Mouse (Mus musculus): ENCODE data around the gene Slc1a2. TPM values are rescaled to one million over a fixed set of nuclear protein-coding genes. Genes with fewer than 3 reads are reported as not detected.

Gene Slc1a2
- total and polyA plus RNA-seq, 3 experiments = 1.3 to 1.6 (median 1.3) TPM

GRCm38 (mm10) chr2:102736490-102736889 is 78.0 kb downstream of the Slc1a2 start:
- peaks cover 47 to 87% of the 10 kb centered on the region in 2 experiments for H3K4me1 ChIP-seq (ENCODE audit: control insufficient read depth in 1 of 2, insufficient read depth in 2 of 2)
- TF ChIP-seq USF1 (IDR thresholded peaks at IDR 0.05; ENCODE audit: low read depth, low read length) = no peak
- TF ChIP-seq CTCF (conservative IDR thresholded peaks at IDR 0.05 in 1 of 2, IDR thresholded peaks at IDR 0.05 in 1 of 2; ENCODE audit: low read depth in 2 of 2, low read length in 2 of 2) = no peak
- 0 out of 2 replicates have a peak, but pooled peaks have one; percentile 39 for TF ChIP-seq MAZ (IDR thresholded peaks at IDR 0.05; ENCODE audit: low read depth, low read length)
- TF ChIP-seq MEF2A (IDR thresholded peaks at IDR 0.05; ENCODE audit: borderline replicate concordance, low read depth, low read length) = 0 out of 2 replicates have a peak, but pooled peaks have one; percentile 49
- peak; percentile 81 for TF ChIP-seq CHD2 (IDR thresholded peaks at IDR 0.05; ENCODE audit: low read length)
- TF ChIP-seq RAD21 (IDR thresholded peaks at IDR 0.05; ENCODE audit: low read depth, low read length) = no peak; the same call in 1 of the 2 replicates
- no peak for TF ChIP-seq UBTF (IDR thresholded peaks at IDR 0.05; ENCODE audit: low read depth, low read length)
- TF ChIP-seq SIN3A (IDR thresholded peaks at IDR 0.05; ENCODE audit: low read length) = peak; percentile 42; the same call in 1 of the 2 replicates
- no peak for TF ChIP-seq E2F4 (IDR thresholded peaks at IDR 0.05; ENCODE audit: insufficient replicate concordance, low read depth, low read length)
- TF ChIP-seq MAX (IDR thresholded peaks at IDR 0.05; ENCODE audit: low read length) = 0 out of 2 replicates have a peak, but pooled peaks have one; percentile 34
- TF ChIP-seq POLR2A (IDR thresholded peaks at IDR 0.05; ENCODE audit: low read depth, low read length) = no peak
- peak; percentile 82 for TF ChIP-seq JUN (IDR thresholded peaks at IDR 0.05; ENCODE audit: insufficient read depth, low read depth, low read length)
- peak; percentile 84 for TF ChIP-seq RCOR1 (conservative IDR thresholded peaks at IDR 0.05; ENCODE audit: low read depth, low read length)
- TF ChIP-seq EP300 (IDR thresholded peaks at IDR 0.05; ENCODE audit: low read length) = peak; percentile 99
- TF ChIP-seq SMC3 (IDR thresholded peaks at IDR 0.05; ENCODE audit: low read depth, low read length) = no peak; the same call in 1 of the 2 replicates
- no peak for TF ChIP-seq ZMIZ1 (IDR thresholded peaks at IDR 0.05; ENCODE audit: low read depth, low read length)
- TF ChIP-seq ETS1 (conservative IDR thresholded peaks at IDR 0.05; ENCODE audit: low read depth, low read length) = peak; percentile 66; the same call in 1 of the 2 replicates
- peak; percentile 73 for TF ChIP-seq TBP (conservative IDR thresholded peaks at IDR 0.05; ENCODE audit: low read depth, low read length)
- TF ChIP-seq IRF4 (IDR thresholded peaks at IDR 0.05; ENCODE audit: low read depth, low read length) = peak; percentile 99
- peak; percentile 76 for TF ChIP-seq BHLHE40 (IDR thresholded peaks at IDR 0.05; ENCODE audit: low read depth, low read length)
- peak; percentile 58; the same call in 1 of the 2 replicates for TF ChIP-seq MYC (IDR thresholded peaks at IDR 0.05; ENCODE audit: low read depth, low read length)
- peak; percentile 49; the same call in 1 of the 2 replicates for TF ChIP-seq MAFK (IDR thresholded peaks at IDR 0.05; ENCODE audit: insufficient replicate concordance, low read length)
- TF ChIP-seq JUND (conservative IDR thresholded peaks at IDR 0.05; ENCODE audit: low read depth, low read length) = peak; percentile 91
- TF ChIP-seq TCF12 (IDR thresholded peaks at IDR 0.05; ENCODE audit: low read depth, low read length) = peak; percentile 80
- TF ChIP-seq PAX5 (IDR thresholded peaks at IDR 0.05; ENCODE audit: low read length) = no peak
- no peak for TF ChIP-seq USF2 (conservative IDR thresholded peaks at IDR 0.05; ENCODE audit: low read depth, low read length)
- DNase-seq (ENCODE audit: extremely low read depth) = peak; percentile 61
- no peaks in the 10 kb centered on the region for H3K9me3 ChIP-seq (replicated peaks; ENCODE audit: low read length)
- no peaks in the 10 kb centered on the region for H3K36me3 ChIP-seq (replicated peaks in 1 of 2; ENCODE audit: control insufficient read depth in 1 of 2, insufficient read depth in 1 of 2, low read length in 1 of 2)
- in situ Hi-C loops (cut with MboI; ENCODE audit: low pct_ligation_motif_present, low pct_unique_long_range_greater_than_20kb, low sequenced_read_pairs) = loop anchor here (5.0 kb wide), 1 partner anchor 34 kb away; no protein-coding TSS in a partner anchor
- H3K4me2 ChIP-seq (ENCODE audit: insufficient read depth, low read depth, poor library complexity, severe bottlenecking) = peak overlapping the region; percentile 37; the same call in 1 of the 2 replicates
- no peaks in the 10 kb centered on the region for H3K27me3 ChIP-seq (replicated peaks)
- dilution Hi-C loops (cut with MboI; ENCODE audit: extremely low pct_ligation_motif_present, extremely low pct_unique_long_range_greater_than_20kb, low sequenced_read_pairs) = no loop called here
- no peaks in the 10 kb centered on the region for H3K79me2 ChIP-seq (replicated peaks; ENCODE audit: control insufficient read depth, extremely low read depth, insufficient read depth, poor library complexity, severe bottlenecking)
- H3K4me3 ChIP-seq (replicated peaks in 1 of 3; ENCODE audit: low read depth in 2 of 3, low read length in 2 of 3, poor library complexity in 1 of 3) = no peak overlapping the region
- peak overlapping the region; percentile 94 for H3K27ac ChIP-seq (ENCODE audit: insufficient read depth, low read depth)
- H3K9ac ChIP-seq (ENCODE audit: insufficient read depth, low read depth) = peak overlapping the region; percentile 63
